Mouse (Mus musculus): ENCODE measurements around the gene Ncln. TPM values are rescaled to one million over a fixed set of nuclear protein-coding genes. Genes with fewer than 3 reads are reported as not detected.

Gene Ncln
- total RNA-seq, 2 experiments from 2014 or later, result 71.2 to 117 TPM

- ATAC-seq (replicated peaks; ENCODE audit: low FRiP score, low TSS enrichment, poor library complexity, severe bottlenecking), result no peak
Measured at GRCm38 (mm10) chr10:81467670-81468235, 28.4 kb downstream of the Ncln start.

DNA sequence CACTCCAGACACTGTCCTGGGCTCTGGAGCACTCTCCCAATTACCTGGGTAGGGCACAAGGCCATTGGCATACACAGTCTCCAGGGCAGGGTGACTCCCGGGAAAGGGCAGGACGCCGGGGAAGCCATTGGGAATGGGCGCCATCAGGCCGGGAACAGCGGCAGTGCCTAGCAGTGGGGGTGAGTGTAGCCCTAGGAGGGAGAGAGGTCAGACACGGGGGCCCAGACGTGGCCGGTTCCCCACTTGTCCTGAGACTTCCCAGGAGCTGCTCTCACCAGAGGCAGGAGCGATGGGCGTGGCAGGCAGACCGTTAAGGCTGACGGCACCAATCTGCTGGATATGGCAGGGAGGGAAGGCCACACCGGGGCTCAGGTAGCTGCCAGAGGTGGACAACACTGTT is 29.3 kb downstream of the Ncln start:
- no peak for ATAC-seq (replicated peaks; ENCODE audit: low FRiP score, low TSS enrichment, poor library complexity, severe bottlenecking)

DNA sequence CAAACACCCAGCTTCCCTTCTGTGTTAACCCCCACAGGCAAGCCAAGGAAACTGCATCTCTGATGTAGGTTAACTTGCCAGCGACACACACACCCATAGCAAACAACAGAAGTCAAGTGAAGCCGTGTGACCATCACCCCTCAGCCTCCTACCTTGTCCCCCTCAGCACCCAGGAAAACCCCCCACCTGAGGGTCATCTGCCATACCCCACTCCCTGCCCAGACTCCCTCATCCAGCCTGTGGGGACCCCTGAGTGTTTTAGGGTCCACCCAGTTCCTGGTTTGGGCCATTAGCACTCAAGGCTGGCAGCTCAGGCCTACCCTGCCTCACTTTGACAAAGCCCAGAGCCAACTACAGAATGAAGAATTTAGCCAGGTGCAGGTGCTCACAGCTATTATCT is 30.1 kb downstream of the Ncln start:
- no peak for ATAC-seq (replicated peaks; ENCODE audit: low FRiP score, low TSS enrichment, poor library complexity, severe bottlenecking)

DNA sequence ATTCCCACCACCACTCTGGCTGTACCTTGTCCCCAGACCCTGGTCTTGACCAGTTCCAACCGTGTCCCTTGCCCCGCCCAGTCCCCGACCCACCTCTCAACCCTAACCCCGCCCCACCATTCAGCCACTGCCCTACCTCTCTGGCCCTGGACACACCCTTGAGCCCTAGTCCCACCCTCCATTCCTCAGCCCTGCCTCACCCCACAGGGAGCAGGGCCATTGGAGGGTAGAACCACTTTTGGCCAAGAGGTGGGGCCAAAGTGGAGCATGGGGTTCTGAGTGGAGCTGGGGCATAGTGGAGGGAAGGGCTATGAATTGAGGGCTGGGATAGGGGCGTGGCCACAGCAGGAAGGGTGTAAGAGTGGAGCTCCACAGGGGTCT is 30.9 kb downstream of the Ncln start:
- peak; percentile 36 for ATAC-seq (replicated peaks; ENCODE audit: low FRiP score, low TSS enrichment, poor library complexity, severe bottlenecking)

DNA sequence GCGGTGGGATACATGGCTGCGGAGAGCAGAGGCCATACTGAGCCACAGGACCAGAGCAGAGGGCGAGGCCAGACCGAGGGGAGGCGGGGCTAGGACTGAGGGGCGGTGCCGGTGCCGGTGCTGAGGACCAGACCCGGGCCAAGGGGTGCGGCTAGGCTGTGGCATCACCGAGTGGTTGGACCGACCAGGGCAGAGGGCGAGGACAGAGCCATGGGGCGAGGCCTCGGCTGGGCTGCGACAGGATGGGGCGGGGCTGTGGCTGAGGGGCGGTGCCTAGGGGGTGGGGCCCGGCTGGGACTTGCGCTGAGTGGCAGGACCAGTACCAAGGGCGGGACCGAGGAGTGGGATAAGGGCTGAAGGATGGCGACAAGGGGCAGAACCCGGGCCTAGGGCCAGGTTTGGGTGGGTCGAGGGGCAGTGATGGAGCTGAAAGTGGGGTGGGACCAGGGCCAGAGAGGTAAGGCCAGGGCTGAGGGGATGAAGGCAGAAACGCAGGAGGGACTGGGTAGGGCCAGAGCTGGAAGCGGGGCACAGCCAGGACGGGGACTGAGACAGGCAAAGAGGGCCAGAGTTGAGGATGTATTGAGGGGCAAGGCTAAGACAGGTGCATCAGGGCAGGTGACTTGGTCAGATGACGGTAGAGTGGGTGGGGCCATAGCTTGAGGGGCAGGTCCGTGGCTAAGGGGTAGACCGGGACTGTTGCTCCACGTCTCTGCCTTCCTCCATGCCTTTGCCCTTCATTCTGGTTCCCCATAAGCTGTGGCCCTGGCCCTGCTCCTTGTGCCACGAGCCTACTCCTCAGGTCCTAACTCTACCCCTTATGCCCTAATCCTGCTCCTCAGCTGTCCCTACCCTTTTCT is 31.6 kb downstream of the Ncln start:
- ATAC-seq (replicated peaks; ENCODE audit: low FRiP score, low TSS enrichment, poor library complexity, severe bottlenecking), result peak; percentile 87

GRCm38 (mm10) chr10:81463531-81463930 is 32.7 kb downstream of the Ncln start:
- no peak for ATAC-seq (replicated peaks; ENCODE audit: low FRiP score, low TSS enrichment, poor library complexity, severe bottlenecking)

- ATAC-seq (replicated peaks; ENCODE audit: low FRiP score, low TSS enrichment, poor library complexity, severe bottlenecking), result no peak
Measured at GRCm38 (mm10) chr10:81462917-81463316, 33.3 kb downstream of the Ncln start.

GRCm38 (mm10) chr10:81462415-81462804 is 33.8 kb downstream of the Ncln start:
- no peak for ATAC-seq (replicated peaks; ENCODE audit: low FRiP score, low TSS enrichment, poor library complexity, severe bottlenecking)

GRCm38 (mm10) chr10:81461673-81462414 is 34.3 kb downstream of the Ncln start:
- no peak for ATAC-seq (replicated peaks; ENCODE audit: low FRiP score, low TSS enrichment, poor library complexity, severe bottlenecking)

DNA sequence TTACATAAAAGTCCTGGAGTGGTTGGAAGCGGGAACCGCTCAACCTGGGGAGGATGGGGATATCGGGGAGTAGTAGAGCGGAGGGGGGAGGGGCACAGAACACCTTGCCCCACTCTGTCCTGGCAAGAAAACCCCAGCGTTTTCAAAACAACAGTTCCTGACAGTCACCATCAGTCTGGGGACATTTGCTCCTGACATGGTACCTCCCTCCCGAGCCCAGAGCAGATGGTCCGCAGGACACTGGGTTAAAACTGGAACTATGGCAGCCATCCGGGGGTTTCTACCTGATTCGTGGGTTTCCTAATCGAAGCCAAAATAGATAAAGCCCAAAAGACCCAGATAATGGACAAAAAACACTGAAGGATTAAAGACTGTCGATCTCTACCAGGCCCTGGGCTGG is 35.2 kb downstream of the Ncln start:
- ATAC-seq (replicated peaks; ENCODE audit: low FRiP score, low TSS enrichment, poor library complexity, severe bottlenecking), result no peak

- ATAC-seq (replicated peaks; ENCODE audit: low FRiP score, low TSS enrichment, poor library complexity, severe bottlenecking), result no peak
Measured at GRCm38 (mm10) chr10:81460471-81460870, 35.7 kb downstream of the Ncln start.

- no peak for ATAC-seq (replicated peaks; ENCODE audit: low FRiP score, low TSS enrichment, poor library complexity, severe bottlenecking)
Measured at GRCm38 (mm10) chr10:81459399-81459798, 36.8 kb downstream of the Ncln start.

DNA sequence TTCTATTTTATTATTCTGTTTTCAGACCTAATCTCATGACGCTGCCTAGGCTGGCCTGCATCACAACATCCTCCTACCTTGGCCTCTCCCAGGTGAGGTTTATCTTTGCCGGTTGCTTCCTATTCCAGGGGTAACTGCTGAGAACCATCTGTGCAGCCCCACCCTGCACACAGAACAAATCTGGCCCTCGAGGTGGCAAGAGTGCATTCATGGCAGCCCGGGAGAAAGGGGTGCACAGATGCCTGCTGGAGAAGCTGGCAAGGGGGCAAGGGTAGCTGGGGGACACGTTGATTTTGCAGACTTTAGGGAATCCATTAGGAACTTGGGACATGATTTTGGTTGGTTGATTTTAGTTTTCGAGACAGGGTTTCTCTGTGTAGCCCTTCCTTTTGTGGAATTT is 37.9 kb downstream of the Ncln start:
- ATAC-seq (replicated peaks; ENCODE audit: low FRiP score, low TSS enrichment, poor library complexity, severe bottlenecking), result no peak

- ATAC-seq (replicated peaks; ENCODE audit: low FRiP score, low TSS enrichment, poor library complexity, severe bottlenecking), result 0 out of 2 replicates have a peak, but pooled peaks have one; percentile 6
Measured at GRCm38 (mm10) chr10:81457624-81458023, 38.6 kb downstream of the Ncln start.

GRCm38 (mm10) chr10:81456983-81457563 is 39.1 kb downstream of the Ncln start:
- peak; percentile 83 for ATAC-seq (replicated peaks; ENCODE audit: low FRiP score, low TSS enrichment, poor library complexity, severe bottlenecking)

GRCm38 (mm10) chr10:81455181-81455895 is 40.9 kb downstream of the Ncln start, which contains the start of gene Nfic:
Gene Nfic, minus strand, starts transcription at chr10:81455635.
- ATAC-seq (replicated peaks; ENCODE audit: low FRiP score, low TSS enrichment, poor library complexity, severe bottlenecking), result no peak

DNA sequence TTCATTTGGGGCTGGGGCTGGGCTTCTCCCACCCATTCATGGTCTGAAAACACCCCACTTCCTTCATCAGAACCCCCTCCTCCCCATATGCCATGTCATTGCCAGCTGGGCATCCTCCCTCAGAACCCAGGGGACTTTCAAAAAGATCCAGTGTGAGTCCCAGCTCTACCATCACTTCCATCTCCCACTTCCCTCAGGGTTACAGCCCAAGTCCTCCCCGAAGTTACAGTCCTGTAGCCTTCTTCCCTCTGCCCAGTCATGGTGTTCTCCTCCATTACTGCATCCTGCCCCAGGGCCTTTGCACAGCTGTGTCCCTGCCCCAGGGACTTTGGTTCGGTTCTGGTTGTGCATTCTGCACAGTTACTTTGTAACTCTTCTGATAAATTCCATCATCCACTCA is 42.1 kb downstream of the Ncln start:
- ATAC-seq (replicated peaks; ENCODE audit: low FRiP score, low TSS enrichment, poor library complexity, severe bottlenecking), result no peak

DNA sequence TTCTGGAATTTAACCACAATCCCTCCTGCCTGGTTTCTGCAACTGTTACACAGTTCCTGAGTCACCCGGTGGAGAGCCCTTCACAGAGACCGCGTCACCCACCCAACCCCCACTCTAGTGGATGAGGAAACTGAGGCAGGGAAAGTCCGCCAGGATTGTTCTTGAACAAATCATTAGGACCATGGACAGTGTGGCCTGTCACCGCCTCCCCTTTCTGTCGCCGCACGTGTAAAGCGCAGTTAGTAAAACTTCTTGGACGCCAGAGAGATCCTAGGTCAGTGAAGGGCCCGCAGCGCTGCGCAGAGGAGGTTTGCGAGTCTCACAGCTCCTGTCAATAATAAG is 43.3 kb downstream of the Ncln start:
- no peak for ATAC-seq (replicated peaks; ENCODE audit: low FRiP score, low TSS enrichment, poor library complexity, severe bottlenecking)

DNA sequence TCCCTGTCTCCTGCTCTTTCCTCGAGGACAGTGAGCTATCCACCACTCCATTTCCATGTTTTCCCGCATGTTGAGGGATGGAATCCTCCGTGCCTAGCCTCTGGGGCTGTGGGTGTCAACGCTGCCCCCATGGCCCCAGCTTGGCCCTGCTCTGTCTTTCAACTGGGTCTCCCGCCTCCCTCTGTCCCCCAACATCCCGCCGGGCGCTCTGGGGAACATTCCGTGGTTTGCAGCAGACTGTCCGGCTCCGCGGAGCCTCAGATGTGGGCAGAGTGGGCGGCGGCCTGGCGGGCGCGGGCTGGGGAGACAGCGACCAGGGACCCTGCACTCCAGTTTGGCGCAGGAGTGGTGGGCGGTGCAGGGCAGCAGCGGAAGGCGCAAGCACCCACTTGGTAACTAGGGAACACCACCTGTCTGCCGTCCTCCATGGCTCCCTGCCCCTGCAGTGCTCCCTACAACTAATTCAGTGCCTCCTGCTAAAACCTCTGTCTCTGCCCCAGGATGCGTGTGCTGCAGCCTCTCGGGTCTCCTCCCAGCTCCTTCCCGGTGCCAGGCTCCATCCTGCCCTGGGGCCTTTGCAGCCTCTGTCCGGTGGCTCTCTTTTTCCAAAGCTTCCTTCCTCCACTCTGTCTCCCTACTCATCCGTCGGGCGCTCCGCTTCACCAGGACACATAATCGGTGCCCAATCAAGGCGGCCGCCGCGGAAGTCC is 43.8 kb downstream of the Ncln start:
- ATAC-seq (replicated peaks; ENCODE audit: low FRiP score, low TSS enrichment, poor library complexity, severe bottlenecking), result no peak
